In the genomic region with DNA sequence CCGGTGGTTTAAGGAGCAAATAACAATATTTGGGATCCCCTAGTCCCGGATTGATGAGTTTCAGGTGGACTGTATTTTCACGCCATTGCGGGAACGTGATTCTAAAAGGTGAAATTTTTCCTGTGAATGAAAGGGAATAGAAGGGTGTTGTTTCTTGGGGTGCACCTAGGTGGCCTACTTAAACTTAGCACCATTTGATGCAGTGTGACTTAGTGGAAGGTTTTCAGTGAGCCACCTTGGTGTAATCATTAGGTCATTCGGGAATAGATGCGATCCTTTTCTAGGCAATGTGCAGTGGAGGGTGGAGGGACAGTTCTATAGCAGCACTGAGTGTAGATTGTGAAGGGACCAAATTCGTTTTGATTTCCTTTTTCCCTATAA, we compare ENCODE assay signal across 8 mouse cellular contexts. TPM values are rescaled to one million over a fixed set of nuclear protein-coding genes. Genes with fewer than 3 reads are reported as not detected.
DNase-seq lines count a peak whose midpoint lies in the region; ATAC-seq and TF ChIP-seq lines count a peak whose summit lies in the region.

No protein-coding gene starts in this region.

- ATAC-seq in hindbrain, postnatal 0 days: peak; percentile 19; the same call in 1 of the 2 replicates
- peak; percentile 37 for ATAC-seq in midbrain, embryonic 16.5 days

- H3K27me3 ChIP-seq in kidney, adult 2 months (replicated peaks; ENCODE audit: control insufficient read depth, insufficient read depth, low read length): no peaks in the 10 kb centered on the region; the same call in 1 of the 2 replicates
- H3K27me3 ChIP-seq in hindbrain, postnatal 0 days (ENCODE audit: insufficient read depth, low read length): no peaks in the 10 kb centered on the region
- no peaks in the 10 kb centered on the region for H3K27me3 ChIP-seq in midbrain, embryonic 16.5 days (ENCODE audit: control insufficient read depth, insufficient read depth, low read depth, low read length)

- TF ChIP-seq POLR2A in kidney, adult 2 months (IDR thresholded peaks at IDR 0.05; ENCODE audit: low read depth, low read length): no peak

- peak overlapping the region; percentile 97 for H3K9ac ChIP-seq in hindbrain, postnatal 0 days (replicated peaks; ENCODE audit: low read length)
- H3K9ac ChIP-seq in midbrain, embryonic 16.5 days (ENCODE audit: low read depth, low read length): peak overlapping the region; percentile 95

- H3K27ac ChIP-seq in kidney, adult 2 months (ENCODE audit: insufficient read depth, low read depth, low read length): peak overlapping the region; percentile 38
- no peak overlapping the region for H3K27ac ChIP-seq in brown adipose tissue, adult 24 weeks (replicated peaks; ENCODE audit: low read depth, low read length)
- H3K27ac ChIP-seq in hindbrain, postnatal 0 days: peak overlapping the region; percentile 96
- H3K27ac ChIP-seq in midbrain, embryonic 16.5 days (ENCODE audit: low read length): peak overlapping the region; percentile 98

- no peak for TF ChIP-seq CTCF in kidney, adult 2 months (conservative IDR thresholded peaks at IDR 0.05; ENCODE audit: insufficient read depth, insufficient read length, low read depth, low read length)
- peak; percentile 53 for TF ChIP-seq CTCF in hindbrain, postnatal 0 days (IDR thresholded peaks at IDR 0.05; ENCODE audit: low read depth)

- H3K4me2 ChIP-seq in hindbrain, postnatal 0 days (ENCODE audit: low read depth, low read length): peak overlapping the region; percentile 83
- H3K4me2 ChIP-seq in midbrain, embryonic 16.5 days (ENCODE audit: low read length): peak overlapping the region; percentile 59

- peaks cover 8% of the 10 kb centered on the region; the same call in 1 of the 2 replicates for H3K4me1 ChIP-seq in kidney, adult 2 months (ENCODE audit: control insufficient read depth, insufficient read depth, low read length)
- H3K4me1 ChIP-seq in brown adipose tissue, adult 24 weeks (ENCODE audit: control insufficient read depth, insufficient read depth, insufficient read length, low read length): peaks cover 4% of the 10 kb centered on the region; the same call in 1 of the 2 replicates
- peaks cover 6% of the 10 kb centered on the region; the same call in 1 of the 2 replicates for H3K4me1 ChIP-seq in hindbrain, postnatal 0 days (ENCODE audit: insufficient read depth, low read length)
- peaks cover 21% of the 10 kb centered on the region for H3K4me1 ChIP-seq in midbrain, embryonic 16.5 days (ENCODE audit: control insufficient read depth, insufficient read depth, low read length)

- no peaks in the 10 kb centered on the region for H3K36me3 ChIP-seq in kidney, adult 2 months (ENCODE audit: control insufficient read depth, insufficient read depth, low read length)
- H3K36me3 ChIP-seq in hindbrain, postnatal 0 days (ENCODE audit: insufficient read depth, low read length): no peaks in the 10 kb centered on the region
- no peaks in the 10 kb centered on the region for H3K36me3 ChIP-seq in midbrain, embryonic 16.5 days (ENCODE audit: control insufficient read depth, insufficient read depth, low read length)

- H3K4me3 ChIP-seq in kidney, adult 2 months (ENCODE audit: insufficient read depth, low read depth, low read length): peak overlapping the region; percentile 80
- peak overlapping the region; percentile 66 for H3K4me3 ChIP-seq in brown adipose tissue, adult 24 weeks (ENCODE audit: insufficient read depth, low read depth, low read length)
- peak overlapping the region; percentile 94 for H3K4me3 ChIP-seq in hindbrain, postnatal 0 days (ENCODE audit: low read length)
- H3K4me3 ChIP-seq in midbrain, embryonic 16.5 days (ENCODE audit: low read depth, low read length): peak overlapping the region; percentile 93

- WGBS in kidney, adult 2 months: 6% methylated on average over 8 of the region's 8 CpGs
- 2% methylated on average over 8 of the region's 8 CpGs for WGBS in hindbrain, postnatal 0 days
- whole genome bisulfite sequencing in midbrain, embryonic 16.5 days: 4% methylated on average over 8 of the region's 8 CpGs

- H3K9me3 ChIP-seq in hindbrain, postnatal 0 days (ENCODE audit: low read length): no peaks in the 10 kb centered on the region
- H3K9me3 ChIP-seq in midbrain, embryonic 16.5 days (replicated peaks; ENCODE audit: control insufficient read depth, low read length, poor library complexity, severe bottlenecking): no peaks in the 10 kb centered on the region

- intact Hi-C loops in left cerebral cortex, postnatal 36 days (cut with DNase I): no loop called here

- peak; percentile 13 for DNase-seq in kidney, adult 2 months
- DNase-seq in kidney, adult 18-20 months: no peak
- peak; percentile 26 for DNase-seq in hindbrain, postnatal 0 days (ENCODE audit: low spot score)
- no peak for DNase-seq in thymus, postnatal 0 days (ENCODE audit: low spot score)
- no peak for DNase-seq in kidney, adult 8-10 months
- no peak for DNase-seq in left cerebral cortex, postnatal 36 days (ENCODE audit: low spot score in 2 of 2)

RNA-seq across cellular contexts. Expression of a gene that starts 0.7 kb away (rescaled TPM):
- polyA plus RNA-seq in kidney, adult 2 months (2012; rRNA removed): 4.5 and 5.9 TPM in 2 replicates
- 3.0 and 4.4 TPM in 2 replicates for polyA plus RNA-seq in brown adipose tissue, adult 24 weeks (2012; ENCODE audit: insufficient read depth, insufficient read length, missing spikeins)
- 52.8 and 53.6 TPM in 2 replicates for total RNA-seq in hindbrain, postnatal 0 days (2014; rRNA removed)
- polyA plus RNA-seq in hindbrain, postnatal 0 days (2015; fragmentation: Nextera tagmentation; extraction: Ambion mirVana): 70.1 and 75.5 TPM in 2 replicates
- polyA plus RNA-seq in midbrain, embryonic 16.5 days (2015; fragmentation: Nextera tagmentation; extraction: Ambion mirVana): 78.1 and 99.7 TPM in 2 replicates
- polyA plus RNA-seq in thymus, postnatal 0 days (2015; fragmentation: Nextera tagmentation; extraction: Ambion mirVana): 109 and 131 TPM in 2 replicates
- 10 to 100 TPM; 32.0 to 50.1 TPM for total RNA-seq in left cerebral cortex, postnatal 36 days (2021)

Comparison
In these comparisons a context has a peak if more than half of its experiments do, and no peak if none do; other contexts are left out.
1. DNase-seq: peak in kidney, adult 2 months (single experiment) and hindbrain, postnatal 0 days (single experiment); none in kidney, adult 18-20 months (single experiment), thymus, postnatal 0 days (single experiment), kidney, adult 8-10 months (0 of 2) and left cerebral cortex, postnatal 36 days (0 of 2).
2. RNA of a gene that starts 0.7 kb away (polyA plus RNA-seq): 109 to 131 TPM in thymus, postnatal 0 days, 78.1 to 99.7 TPM in midbrain, embryonic 16.5 days and 70.1 to 75.5 TPM in hindbrain, postnatal 0 days; 4.5 to 5.9 TPM in kidney, adult 2 months and 3.0 to 4.4 TPM in brown adipose tissue, adult 24 weeks; every median in the first group is over 10 times any median in the second.
3. Peak in every context shown above with its lines, with median percentiles within 50 percentile points of each other: H3K4me3 ChIP-seq.